Mouse (Mus musculus): ENCODE data around the gene Abhd12. TPM values are rescaled to one million over a fixed set of nuclear protein-coding genes. Genes with fewer than 3 reads are reported as not detected.
A peak's percentile ranks its signal among the peaks of the same experiment; 100 is the strongest.
"Not testable (repeated sequence)": the region's sequence is repeated elsewhere in the genome, so short reads cannot be mapped to it uniquely, and the experiment has no call there.

Abhd12 gene
- polyA plus RNA-seq (2015; fragmentation: Nextera tagmentation; extraction: Ambion mirVana), result 97.7 and 98.2 TPM in 2 replicates

GRCm38 (mm10) chr2:150904272-150904935 is at the start of gene Abhd12:
TSS of gene Abhd12 (minus strand) at chr2:150904741.
- Histone ChIP-seq H3K36me3 (no peaks in the 10 kb centered on the region; the same call in 1 of the 2 replicates), H3K4me3 (peak within 1 kb of the TSS; percentile 83), H3K27ac (replicated peaks) (peak within 1 kb of the TSS; percentile 88), H3K9me3 (no peaks in the 10 kb centered on the region), H3K27me3 (no peaks in the 10 kb centered on the region), H3K4me2 (replicated peaks) (peak within 1 kb of the TSS; percentile 80), H3K9ac (replicated peaks) (peak within 1 kb of the TSS; percentile 86), H3K4me1 (peaks cover 26% of the 10 kb centered on the region)
- WGBS, result under 1% methylated on average over 72 of the region's 72 CpGs
- ATAC-seq (replicated peaks), result peak; percentile 98

- peaks cover 30% of the 10 kb centered on the region for H3K36me3 ChIP-seq
- H3K27me3 ChIP-seq, result no peaks in the 10 kb centered on the region
- no peak overlapping the region for H3K4me3 ChIP-seq
- ATAC-seq (replicated peaks), result no peak
- no peak overlapping the region for H3K4me2 ChIP-seq (replicated peaks)
- H3K27ac ChIP-seq (replicated peaks), result no peak overlapping the region
- H3K4me1 ChIP-seq, result no peaks in the 10 kb centered on the region
- H3K9me3 ChIP-seq, result no peaks in the 10 kb centered on the region
- H3K9ac ChIP-seq (replicated peaks), result no peak overlapping the region
- WGBS, result 94% methylated on average over 2 of the region's 2 CpGs
Measured at GRCm38 (mm10) chr2:150951201-150951600, 46.7 kb upstream of the Abhd12 start.

- no peak for ATAC-seq (replicated peaks)
- no peaks in the 10 kb centered on the region for H3K27me3 ChIP-seq
- no peak overlapping the region for H3K9ac ChIP-seq (replicated peaks)
- H3K4me3 ChIP-seq, result no peak overlapping the region
- H3K27ac ChIP-seq (replicated peaks), result no peak overlapping the region
- WGBS, result 97% methylated on average over 6 of the region's 6 CpGs
- H3K9me3 ChIP-seq, result no peaks in the 10 kb centered on the region
- H3K36me3 ChIP-seq, result peaks cover 23% of the 10 kb centered on the region
- H3K4me2 ChIP-seq (replicated peaks), result no peak overlapping the region
- no peaks in the 10 kb centered on the region for H3K4me1 ChIP-seq
Measured at GRCm38 (mm10) chr2:150950056-150950455, 45.5 kb upstream of the Abhd12 start.

- 92% methylated on average over 3 of the region's 3 CpGs for WGBS
- no peak overlapping the region for H3K4me2 ChIP-seq (replicated peaks)
Measured at GRCm38 (mm10) chr2:150949652-150950051, 45.1 kb upstream of the Abhd12 start.

GRCm38 (mm10) chr2:150948786-150949185 is 44.2 kb upstream of the Abhd12 start:
- H3K4me1 ChIP-seq, result no peaks in the 10 kb centered on the region
- no peak overlapping the region for H3K27ac ChIP-seq (replicated peaks)
- no peak overlapping the region for H3K9ac ChIP-seq (replicated peaks)
- no peak overlapping the region for H3K4me2 ChIP-seq (replicated peaks)
- peaks cover 23% of the 10 kb centered on the region for H3K36me3 ChIP-seq
- H3K27me3 ChIP-seq, result no peaks in the 10 kb centered on the region
- no peak for ATAC-seq (replicated peaks)
- H3K4me3 ChIP-seq, result no peak overlapping the region
- WGBS, result 80% methylated on average over 5 of the region's 5 CpGs
- no peaks in the 10 kb centered on the region for H3K9me3 ChIP-seq

More at GRCm38 (mm10) chr2:150949652-150950051, 45.1 kb upstream of the Abhd12 start:
- H3K9me3 ChIP-seq, result no peaks in the 10 kb centered on the region
- no peaks in the 10 kb centered on the region for H3K27me3 ChIP-seq
- peaks cover 23% of the 10 kb centered on the region for H3K36me3 ChIP-seq
- H3K4me3 ChIP-seq, result no peak overlapping the region
- no peaks in the 10 kb centered on the region for H3K4me1 ChIP-seq
- ATAC-seq (replicated peaks), result no peak
- no peak overlapping the region for H3K9ac ChIP-seq (replicated peaks)
- H3K27ac ChIP-seq (replicated peaks), result no peak overlapping the region

- 88% methylated on average over 12 of the region's 12 CpGs for WGBS
- H3K27ac ChIP-seq (replicated peaks); H3K9me3 ChIP-seq; H3K4me2 ChIP-seq (replicated peaks); H3K4me1 ChIP-seq; H3K27me3 ChIP-seq; ATAC-seq (replicated peaks); H3K4me3 ChIP-seq; H3K9ac ChIP-seq (replicated peaks): not testable (repeated sequence)
- H3K36me3 ChIP-seq, result peaks cover 23% of the 10 kb centered on the region
Measured at GRCm38 (mm10) chr2:150947880-150948611, 43.5 kb upstream of the Abhd12 start.

- 92% methylated on average over 5 of the region's 5 CpGs for WGBS
- H3K4me2 ChIP-seq (replicated peaks); H3K4me3 ChIP-seq; H3K27me3 ChIP-seq; H3K4me1 ChIP-seq; H3K9ac ChIP-seq (replicated peaks); H3K27ac ChIP-seq (replicated peaks); H3K9me3 ChIP-seq; ATAC-seq (replicated peaks): not testable (repeated sequence)
- peaks cover 20% of the 10 kb centered on the region for H3K36me3 ChIP-seq
Measured at GRCm38 (mm10) chr2:150947341-150947740, 42.8 kb upstream of the Abhd12 start.

GRCm38 (mm10) chr2:150944017-150944416 is 39.5 kb upstream of the Abhd12 start:
- no peak overlapping the region for H3K27ac ChIP-seq (replicated peaks)
- no peak overlapping the region for H3K9ac ChIP-seq (replicated peaks)
- H3K36me3 ChIP-seq, result peaks cover 17% of the 10 kb centered on the region; the same call in 1 of the 2 replicates
- no peak for ATAC-seq (replicated peaks)
- no peaks in the 10 kb centered on the region for H3K27me3 ChIP-seq
- no peak overlapping the region for H3K4me2 ChIP-seq (replicated peaks)
- 92% methylated on average over 5 of the region's 5 CpGs for WGBS
- no peaks in the 10 kb centered on the region for H3K4me1 ChIP-seq
- H3K4me3 ChIP-seq, result no peak overlapping the region
- H3K9me3 ChIP-seq, result no peaks in the 10 kb centered on the region

- Histone ChIP-seq H3K9me3 (no peaks in the 10 kb centered on the region), H3K4me1 (no peaks in the 10 kb centered on the region), H3K9ac (replicated peaks) (no peak overlapping the region), H3K36me3 (peaks cover 35% of the 10 kb centered on the region), H3K27ac (replicated peaks) (no peak overlapping the region), H3K27me3 (no peaks in the 10 kb centered on the region), H3K4me3 (no peak overlapping the region), H3K4me2 (replicated peaks) (no peak overlapping the region)
- ATAC-seq (replicated peaks), result no peak
- 91% methylated on average over 4 of the region's 4 CpGs for WGBS
Measured at GRCm38 (mm10) chr2:150934659-150935058, 30.1 kb upstream of the Abhd12 start.

GRCm38 (mm10) chr2:150933482-150933881 is 28.9 kb upstream of the Abhd12 start:
- no peak overlapping the region for H3K9ac ChIP-seq (replicated peaks)
- no peak overlapping the region for H3K4me2 ChIP-seq (replicated peaks)
- H3K27ac ChIP-seq (replicated peaks), result no peak overlapping the region
- ATAC-seq (replicated peaks), result no peak
- no peaks in the 10 kb centered on the region for H3K4me1 ChIP-seq
- no peaks in the 10 kb centered on the region for H3K27me3 ChIP-seq
- 84% methylated on average over 19 of the region's 19 CpGs for WGBS
- H3K4me3 ChIP-seq, result no peak overlapping the region
- H3K36me3 ChIP-seq, result peaks cover 33% of the 10 kb centered on the region
- no peaks in the 10 kb centered on the region for H3K9me3 ChIP-seq

- H3K4me1 ChIP-seq, result no peaks in the 10 kb centered on the region
- H3K9me3 ChIP-seq, result no peaks in the 10 kb centered on the region
- no peak overlapping the region for H3K4me3 ChIP-seq
- WGBS, result 30% methylated on average over 3 of the region's 3 CpGs
- no peak for ATAC-seq (replicated peaks)
- H3K36me3 ChIP-seq, result peaks cover 26% of the 10 kb centered on the region
- H3K9ac ChIP-seq (replicated peaks), result no peak overlapping the region
- H3K27ac ChIP-seq (replicated peaks), result no peak overlapping the region
- H3K27me3 ChIP-seq, result no peaks in the 10 kb centered on the region
- no peak overlapping the region for H3K4me2 ChIP-seq (replicated peaks)
Measured at GRCm38 (mm10) chr2:150930806-150931205, 26.3 kb upstream of the Abhd12 start.

GRCm38 (mm10) chr2:150929156-150929555 is 24.6 kb upstream of the Abhd12 start:
- Histone ChIP-seq H3K4me3 (no peak overlapping the region), H3K9ac (replicated peaks) (no peak overlapping the region), H3K4me2 (replicated peaks) (no peak overlapping the region), H3K4me1 (no peaks in the 10 kb centered on the region), H3K36me3 (peaks cover 13% of the 10 kb centered on the region), H3K27ac (replicated peaks) (no peak overlapping the region), H3K27me3 (no peaks in the 10 kb centered on the region), H3K9me3 (no peaks in the 10 kb centered on the region)
- WGBS, result 82% methylated on average over 6 of the region's 6 CpGs
- ATAC-seq (replicated peaks), result no peak
